Mouse (Mus musculus): ENCODE results near the gene Ptges2. TPM values are rescaled to one million over a fixed set of nuclear protein-coding genes. Genes with fewer than 3 reads are reported as not detected.

Ptges2 gene
- polyA plus RNA-seq, 1 experiment from 2014 or later, result 39.5 TPM

GRCm38 (mm10) chr2:32367315-32367714 lies 28.4 kb upstream of the Ptges2 start:
- ATAC-seq (ENCODE audit: low FRiP score, low TSS enrichment), result no peak
- peaks cover 10% of the 10 kb centered on the region for H3K4me1 ChIP-seq (ENCODE audit: insufficient read depth, low read length)
- no peak overlapping the region for H3K27ac ChIP-seq (ENCODE audit: low read length)
- no peaks in the 10 kb centered on the region for H3K9me3 ChIP-seq (ENCODE audit: low read length)
- no peak overlapping the region for H3K9ac ChIP-seq (replicated peaks; ENCODE audit: low read length)
- peaks cover 49% of the 10 kb centered on the region for H3K36me3 ChIP-seq (ENCODE audit: insufficient read depth, low read length)
- WGBS, result 95% methylated on average over 5 of the region's 5 CpGs
- H3K4me3 ChIP-seq (ENCODE audit: low read length), result no peak overlapping the region
- no peaks in the 10 kb centered on the region for H3K27me3 ChIP-seq (ENCODE audit: insufficient read depth, low read length)
- no peak overlapping the region for H3K4me2 ChIP-seq (replicated peaks; ENCODE audit: low read depth, low read length)

- H3K27ac ChIP-seq (ENCODE audit: low read length), result no peak overlapping the region
- peaks cover 88% of the 10 kb centered on the region for H3K36me3 ChIP-seq (ENCODE audit: insufficient read depth, low read length)
- ATAC-seq (ENCODE audit: low FRiP score, low TSS enrichment), result no peak
- no peaks in the 10 kb centered on the region for H3K9me3 ChIP-seq (ENCODE audit: low read length)
- no peak overlapping the region for H3K4me3 ChIP-seq (ENCODE audit: low read length)
- H3K27me3 ChIP-seq (ENCODE audit: insufficient read depth, low read length), result no peaks in the 10 kb centered on the region
- no peak overlapping the region for H3K4me2 ChIP-seq (replicated peaks; ENCODE audit: low read depth, low read length)
- WGBS, result 74% methylated on average over 10 of the region's 10 CpGs
- no peaks in the 10 kb centered on the region for H3K4me1 ChIP-seq (ENCODE audit: insufficient read depth, low read length)
- no peak overlapping the region for H3K9ac ChIP-seq (replicated peaks; ENCODE audit: low read length)
These were observed 21.5 kb upstream of the Ptges2 start for GRCm38 (mm10) chr2:32374191-32374590.

DNA sequence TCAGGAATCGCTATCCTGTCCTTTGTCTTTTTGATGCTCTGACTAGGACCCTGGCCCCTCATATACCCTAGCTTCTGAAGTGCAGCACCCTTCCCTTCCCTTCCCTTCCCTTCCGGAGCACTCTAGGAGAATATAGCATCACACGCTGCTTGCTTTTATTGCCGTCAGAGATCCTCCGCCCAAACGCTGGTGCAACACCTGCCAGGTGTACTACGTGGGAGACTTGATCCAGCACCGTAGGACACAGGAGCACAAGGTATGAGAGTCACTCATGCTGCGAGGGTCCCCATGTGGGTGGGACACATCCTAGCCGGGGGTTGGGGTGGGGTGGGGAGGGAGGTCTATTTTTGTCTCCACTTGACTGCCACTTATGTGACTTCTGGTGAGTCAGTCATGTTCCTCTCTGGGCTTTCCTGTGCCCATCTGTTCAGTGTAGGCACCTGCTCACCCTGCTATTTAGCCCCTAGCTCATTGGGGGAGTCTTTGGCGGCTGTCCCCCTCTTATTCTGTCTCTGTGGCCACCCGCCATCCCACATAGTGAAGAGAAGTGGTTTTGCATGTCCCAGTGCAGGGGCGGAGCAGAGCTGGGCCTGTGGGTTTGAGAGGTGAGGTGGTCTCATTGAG lies 20.3 kb upstream of the Ptges2 start:
- Histone ChIP-seq H3K27ac (ENCODE audit: low read length) (no peak overlapping the region), H3K36me3 (ENCODE audit: insufficient read depth, low read length) (peaks cover 82% of the 10 kb centered on the region), H3K27me3 (ENCODE audit: insufficient read depth, low read length) (no peaks in the 10 kb centered on the region), H3K4me2 (replicated peaks; ENCODE audit: low read depth, low read length) (no peak overlapping the region), H3K4me3 (ENCODE audit: low read length) (no peak overlapping the region), H3K9ac (replicated peaks; ENCODE audit: low read length) (no peak overlapping the region), H3K9me3 (ENCODE audit: low read length) (no peaks in the 10 kb centered on the region), H3K4me1 (ENCODE audit: insufficient read depth, low read length) (no peaks in the 10 kb centered on the region)
- no peak for ATAC-seq (ENCODE audit: low FRiP score, low TSS enrichment)
- WGBS, result 88% methylated on average over 13 of the region's 13 CpGs

- no peak for ATAC-seq (ENCODE audit: low FRiP score, low TSS enrichment)
- Histone ChIP-seq H3K27me3 (ENCODE audit: insufficient read depth, low read length) (no peaks in the 10 kb centered on the region), H3K4me2 (replicated peaks; ENCODE audit: low read depth, low read length) (no peak overlapping the region), H3K4me3 (ENCODE audit: low read length) (no peak overlapping the region), H3K27ac (ENCODE audit: low read length) (no peak overlapping the region), H3K36me3 (ENCODE audit: insufficient read depth, low read length) (peaks cover 67% of the 10 kb centered on the region), H3K4me1 (ENCODE audit: insufficient read depth, low read length) (peaks cover 6% of the 10 kb centered on the region), H3K9me3 (ENCODE audit: low read length) (no peaks in the 10 kb centered on the region), H3K9ac (replicated peaks; ENCODE audit: low read length) (no peak overlapping the region)
- 90% methylated on average over 10 of the region's 10 CpGs for WGBS
These were observed 18.7 kb upstream of the Ptges2 start for GRCm38 (mm10) chr2:32376963-32377362.

DNA sequence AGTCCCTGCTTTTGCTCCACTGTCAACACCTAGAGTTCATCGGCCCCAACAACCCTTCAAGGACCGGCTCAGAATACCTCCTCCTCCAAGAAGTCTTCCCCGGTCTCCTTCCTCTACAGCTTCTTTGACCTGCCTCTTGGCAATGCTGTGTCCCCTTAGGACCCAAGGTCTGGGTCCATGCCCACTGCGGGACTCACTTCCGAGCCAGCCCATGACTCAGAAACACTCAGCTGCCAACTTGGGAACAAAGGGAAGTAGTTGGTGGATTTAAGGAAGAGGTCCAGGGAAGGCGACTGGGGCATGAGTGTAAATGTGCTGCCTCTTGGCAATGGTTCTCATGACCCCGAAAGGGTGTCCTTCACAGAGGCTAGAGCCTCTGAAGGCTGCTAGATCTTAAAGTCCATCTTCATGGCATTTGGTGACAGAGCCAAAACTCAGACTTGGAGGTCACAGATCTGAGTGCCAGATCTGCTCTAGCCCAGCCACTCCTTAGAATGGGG lies 15.6 kb upstream of the Ptges2 start:
- Histone ChIP-seq H3K36me3 (ENCODE audit: insufficient read depth, low read length) (peaks cover 45% of the 10 kb centered on the region), H3K4me2 (replicated peaks; ENCODE audit: low read depth, low read length) (no peak overlapping the region), H3K9ac (replicated peaks; ENCODE audit: low read length) (no peak overlapping the region), H3K4me3 (ENCODE audit: low read length) (no peak overlapping the region), H3K27me3 (ENCODE audit: insufficient read depth, low read length) (no peaks in the 10 kb centered on the region), H3K9me3 (ENCODE audit: low read length) (no peaks in the 10 kb centered on the region), H3K4me1 (ENCODE audit: insufficient read depth, low read length) (peaks cover 6% of the 10 kb centered on the region), H3K27ac (ENCODE audit: low read length) (no peak overlapping the region)
- 93% methylated on average over 7 of the region's 7 CpGs for WGBS
- ATAC-seq (ENCODE audit: low FRiP score, low TSS enrichment), result no peak

GRCm38 (mm10) chr2:32381141-32381774 lies 14.4 kb upstream of the Ptges2 start:
- 2% methylated on average over 27 of the region's 27 CpGs for WGBS
- H3K4me2 ChIP-seq (replicated peaks; ENCODE audit: low read depth, low read length), result peak overlapping the region; percentile 97
- peaks cover 33% of the 10 kb centered on the region for H3K36me3 ChIP-seq (ENCODE audit: insufficient read depth, low read length)
- peaks cover 6% of the 10 kb centered on the region for H3K4me1 ChIP-seq (ENCODE audit: insufficient read depth, low read length)
- H3K9ac ChIP-seq (replicated peaks; ENCODE audit: low read length), result peak overlapping the region; percentile 63
- peak overlapping the region; percentile 74 for H3K4me3 ChIP-seq (ENCODE audit: low read length)
- no peaks in the 10 kb centered on the region for H3K9me3 ChIP-seq (ENCODE audit: low read length)
- H3K27ac ChIP-seq (ENCODE audit: low read length), result peak overlapping the region; percentile 54; the same call in 1 of the 2 replicates
- peak; percentile 69 for ATAC-seq (ENCODE audit: low FRiP score, low TSS enrichment)
- no peaks in the 10 kb centered on the region for H3K27me3 ChIP-seq (ENCODE audit: insufficient read depth, low read length)

DNA sequence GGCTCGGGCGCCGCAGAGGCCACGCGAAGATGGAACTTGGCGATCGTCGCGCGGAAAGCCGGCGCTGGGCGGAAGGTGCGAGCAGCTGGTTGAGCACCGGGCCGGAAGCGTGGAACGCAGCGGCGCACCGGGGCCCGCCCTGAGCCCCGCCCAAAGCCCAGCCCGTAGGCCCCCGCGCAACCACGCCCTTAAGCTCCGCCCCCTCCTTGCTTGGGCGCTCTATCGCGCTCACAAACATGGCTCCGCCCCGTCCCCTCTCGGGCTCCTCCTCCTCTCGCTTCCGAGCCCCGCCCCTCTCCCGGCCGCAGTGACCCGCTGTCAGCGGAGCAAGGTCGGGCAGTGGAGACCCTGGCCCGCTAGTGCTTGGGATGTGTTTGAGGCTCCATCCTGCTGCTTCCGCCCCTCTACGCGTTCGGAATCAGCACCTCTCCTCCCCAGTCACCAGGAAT lies 13.9 kb upstream of the Ptges2 start, which contains the start of gene 1110008P14Rik:
1110008P14Rik (minus strand) TSS at position 164 of the 449 bp plus-strand sequence.
- Histone ChIP-seq H3K27me3 (ENCODE audit: insufficient read depth, low read length) (no peaks in the 10 kb centered on the region), H3K27ac (ENCODE audit: low read length) (peak within 1 kb of the TSS; percentile 54; the same call in 1 of the 2 replicates), H3K4me2 (replicated peaks; ENCODE audit: low read depth, low read length) (peak within 1 kb of the TSS; percentile 97), H3K36me3 (ENCODE audit: insufficient read depth, low read length) (peaks cover 28% of the 10 kb centered on the region), H3K4me1 (ENCODE audit: insufficient read depth, low read length) (peaks cover 6% of the 10 kb centered on the region), H3K9ac (replicated peaks; ENCODE audit: low read length) (peak within 1 kb of the TSS; percentile 63), H3K9me3 (ENCODE audit: low read length) (no peaks in the 10 kb centered on the region), H3K4me3 (ENCODE audit: low read length) (peak within 1 kb of the TSS; percentile 74)
- peak; percentile 94 for ATAC-seq (ENCODE audit: low FRiP score, low TSS enrichment)
- under 1% methylated on average over 40 of the region's 47 CpGs for WGBS

DNA sequence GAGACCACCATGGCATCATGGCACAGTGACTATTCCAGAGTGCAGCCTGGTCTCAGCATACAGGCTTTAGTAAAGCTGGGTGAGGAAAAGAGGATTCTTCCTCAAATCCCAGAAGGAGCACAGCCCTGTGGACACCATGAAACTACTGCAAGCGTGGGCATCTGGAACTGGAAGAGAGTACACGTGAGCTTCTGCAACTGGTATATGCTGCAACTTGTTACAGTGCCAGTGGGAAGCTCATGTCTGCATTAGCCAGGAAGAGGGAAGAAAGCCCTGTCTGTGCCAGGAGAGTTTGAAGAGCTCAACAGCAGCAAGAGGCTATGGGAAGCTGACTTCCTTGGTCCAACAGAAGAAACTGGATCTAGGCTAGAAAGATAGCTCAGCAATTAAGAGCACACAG lies 13.0 kb upstream of the Ptges2 start:
- no peak for ATAC-seq (ENCODE audit: low FRiP score, low TSS enrichment)
- Histone ChIP-seq H3K9me3 (ENCODE audit: low read length) (no peaks in the 10 kb centered on the region), H3K4me2 (replicated peaks; ENCODE audit: low read depth, low read length) (0 out of 2 replicates have a peak overlapping the region, but pooled peaks have one; percentile 97), H3K9ac (replicated peaks; ENCODE audit: low read length) (no peak overlapping the region), H3K4me3 (ENCODE audit: low read length) (no peak overlapping the region), H3K27ac (ENCODE audit: low read length) (no peak overlapping the region), H3K27me3 (ENCODE audit: insufficient read depth, low read length) (no peaks in the 10 kb centered on the region), H3K4me1 (ENCODE audit: insufficient read depth, low read length) (peaks cover 6% of the 10 kb centered on the region), H3K36me3 (ENCODE audit: insufficient read depth, low read length) (peaks cover 20% of the 10 kb centered on the region)
- 93% methylated on average over 2 of the region's 2 CpGs for WGBS

- Histone ChIP-seq H3K4me3 (ENCODE audit: low read length) (no peak within 1 kb of the TSS), H3K27ac (ENCODE audit: low read length) (no peak within 1 kb of the TSS), H3K9me3 (ENCODE audit: low read length) (no peaks in the 10 kb centered on the region), H3K9ac (replicated peaks; ENCODE audit: low read length) (no peak within 1 kb of the TSS; the same call in 1 of the 2 replicates), H3K4me2 (replicated peaks; ENCODE audit: low read depth, low read length) (no peak within 1 kb of the TSS), H3K27me3 (ENCODE audit: insufficient read depth, low read length) (no peaks in the 10 kb centered on the region), H3K36me3 (ENCODE audit: insufficient read depth, low read length) (no peaks in the 10 kb centered on the region), H3K4me1 (ENCODE audit: insufficient read depth, low read length) (no peaks in the 10 kb centered on the region)
- WGBS, result 63% methylated on average over 5 of the region's 5 CpGs
- ATAC-seq (ENCODE audit: low FRiP score, low TSS enrichment), result no peak
These were observed 7.8 kb upstream of the Ptges2 start, which contains the start of gene Lcn2 for GRCm38 (mm10) chr2:32387706-32388490. TSS of gene Lcn2 (minus strand) at chr2:32388252.
